Mouse (Mus musculus): Measurements from ENCODE around the gene Slc35b4. TPM values are rescaled to one million over a fixed set of nuclear protein-coding genes. Genes with fewer than 3 reads are reported as not detected.

The Slc35b4 gene
- 38.8 and 41.0 TPM in 2 replicates for polyA plus RNA-seq (2021; fragmentation: Nextera tagmentation)
- long read RNA-seq, experiment 1, full-length matches to known transcripts, result 31 of 53 reads
- long read RNA-seq, experiment 1, partial matches to known transcripts, result 3 of 53 reads
- long read RNA-seq, experiment 1, other reads (novel, unspliced or antisense), result 19 of 53 reads
- long read RNA-seq, experiment 2, full-length matches to known transcripts, result 256 of 325 reads
- long read RNA-seq, experiment 2, partial matches to known transcripts, result 7 of 325 reads
- long read RNA-seq, experiment 2, other reads (novel, unspliced or antisense), result 62 of 325 reads

DNA sequence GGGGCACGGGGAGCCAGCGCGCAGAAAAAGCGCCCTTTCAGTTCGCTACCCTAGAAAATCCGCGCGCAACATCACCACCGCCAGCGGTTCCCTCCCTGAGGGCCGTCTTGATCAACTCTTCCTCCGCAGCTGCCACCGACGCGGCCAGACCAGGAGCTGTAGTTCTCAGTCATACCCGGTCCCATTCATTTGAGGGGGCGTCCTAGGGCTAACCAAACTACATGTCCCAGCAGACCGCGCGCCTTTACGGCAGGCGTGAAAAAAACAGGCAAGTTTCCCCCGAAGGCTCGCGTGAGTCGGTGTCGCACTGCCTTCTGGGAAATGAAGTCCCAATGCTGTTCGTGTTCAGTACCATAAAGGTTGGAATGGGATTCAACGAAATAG, at the start of gene Slc35b4:
Slc35b4 (minus strand) TSS at position 248 of the 384 bp plus-strand sequence.

Other genes with a start within 250 kb of the Slc35b4 start
- 0.49 and 1.2 TPM in 2 replicates for gene Lrguk, start 147.7 kb downstream of the Slc35b4 start, polyA plus RNA-seq (2021; fragmentation: Nextera tagmentation)
- 72.5 and 79.1 TPM in 2 replicates for gene Akr1b3, start 140.4 kb upstream of the Slc35b4 start, polyA plus RNA-seq (2021; fragmentation: Nextera tagmentation)
- gene Akr1b8, start 177.0 kb upstream of the Slc35b4 start, polyA plus RNA-seq (2021; fragmentation: Nextera tagmentation), result 1.6 and 3.0 TPM in 2 replicates
- 29.8 and 36.2 TPM in 2 replicates for gene Akr1b10, start 207.1 kb upstream of the Slc35b4 start, polyA plus RNA-seq (2021; fragmentation: Nextera tagmentation)
- gene Akr1b7, start 235.2 kb upstream of the Slc35b4 start, polyA plus RNA-seq (2021; fragmentation: Nextera tagmentation), result not detected in 2 replicates